Mouse (Mus musculus) frontal cortex, adult (tissue): ENCODE results near the gene Gnao1.

Experiments
- ATAC-seq: cut with Nextera tagmentation; 2 replicates; pipeline ENCODE4 v1.9.2; 2017; ENCODE audit warnings: mild to moderate bottlenecking, moderate library complexity, mixed read lengths; ENCODE audit not compliant: low TSS enrichment

The Gnao1 gene

DNA sequence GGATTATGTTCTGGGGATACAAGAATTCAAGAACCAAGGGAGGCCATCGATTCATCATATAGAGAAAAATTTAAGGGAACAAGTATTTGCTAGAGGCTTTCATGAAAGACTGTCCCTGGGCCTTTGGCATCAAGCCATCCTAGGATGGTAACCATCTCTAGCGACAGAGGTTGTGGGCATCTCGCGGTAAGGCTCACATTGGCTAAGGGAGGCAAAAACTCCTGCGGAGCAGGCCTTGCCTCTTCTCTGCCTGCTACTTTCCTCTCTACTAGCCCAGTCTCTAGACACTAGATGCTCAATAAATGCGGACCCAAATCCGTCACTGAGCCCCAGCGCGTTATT is at the start of gene Gnao1:
Gene Gnao1 (plus strand): TSS at position 281 of the 342 bp plus-strand sequence.
- ATAC-seq = no peak; the same call in 1 of the 2 replicates

DNA sequence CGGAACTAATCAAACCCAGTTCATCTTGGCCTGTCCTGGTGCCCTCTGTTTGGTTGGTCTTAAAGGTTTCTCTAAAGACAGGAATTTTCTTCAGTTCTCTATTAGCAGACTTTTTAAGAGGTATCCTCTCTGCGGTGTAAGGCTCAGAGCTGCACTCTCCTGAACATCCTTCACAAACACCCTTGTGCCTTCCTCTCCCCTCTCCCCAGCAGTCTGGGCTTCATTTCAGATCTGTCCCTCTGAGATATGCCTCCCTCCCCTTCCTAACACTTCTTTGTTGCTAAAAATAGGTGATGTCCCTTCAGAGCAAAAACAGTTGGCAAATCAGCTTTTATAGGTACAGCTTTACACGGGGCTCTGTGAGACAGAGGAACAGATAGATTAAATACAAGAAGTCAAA is 32.2 kb upstream of the Gnao1 start:
- ATAC-seq = peak; percentile 65

DNA sequence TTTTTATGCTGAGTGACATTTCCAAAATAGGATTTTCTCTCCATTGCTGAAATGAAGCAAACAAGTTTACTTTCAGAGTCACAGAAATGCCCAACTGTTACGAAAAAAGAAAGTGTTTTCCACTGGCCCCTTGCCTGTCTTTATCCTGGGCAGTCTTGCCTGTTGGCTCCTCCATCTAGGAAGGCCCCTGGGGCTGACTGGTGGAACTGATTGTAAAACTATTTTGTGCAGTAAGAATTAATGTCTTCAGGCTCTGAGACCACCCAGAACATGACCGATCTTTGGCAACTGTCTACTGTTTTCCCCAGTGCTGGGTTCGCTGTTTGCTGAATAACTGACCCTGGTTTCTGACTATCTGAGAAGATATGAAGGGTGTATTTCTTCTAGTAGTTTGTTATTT is 540 bp upstream of the Gnao1 start:
- no peak for ATAC-seq

DNA sequence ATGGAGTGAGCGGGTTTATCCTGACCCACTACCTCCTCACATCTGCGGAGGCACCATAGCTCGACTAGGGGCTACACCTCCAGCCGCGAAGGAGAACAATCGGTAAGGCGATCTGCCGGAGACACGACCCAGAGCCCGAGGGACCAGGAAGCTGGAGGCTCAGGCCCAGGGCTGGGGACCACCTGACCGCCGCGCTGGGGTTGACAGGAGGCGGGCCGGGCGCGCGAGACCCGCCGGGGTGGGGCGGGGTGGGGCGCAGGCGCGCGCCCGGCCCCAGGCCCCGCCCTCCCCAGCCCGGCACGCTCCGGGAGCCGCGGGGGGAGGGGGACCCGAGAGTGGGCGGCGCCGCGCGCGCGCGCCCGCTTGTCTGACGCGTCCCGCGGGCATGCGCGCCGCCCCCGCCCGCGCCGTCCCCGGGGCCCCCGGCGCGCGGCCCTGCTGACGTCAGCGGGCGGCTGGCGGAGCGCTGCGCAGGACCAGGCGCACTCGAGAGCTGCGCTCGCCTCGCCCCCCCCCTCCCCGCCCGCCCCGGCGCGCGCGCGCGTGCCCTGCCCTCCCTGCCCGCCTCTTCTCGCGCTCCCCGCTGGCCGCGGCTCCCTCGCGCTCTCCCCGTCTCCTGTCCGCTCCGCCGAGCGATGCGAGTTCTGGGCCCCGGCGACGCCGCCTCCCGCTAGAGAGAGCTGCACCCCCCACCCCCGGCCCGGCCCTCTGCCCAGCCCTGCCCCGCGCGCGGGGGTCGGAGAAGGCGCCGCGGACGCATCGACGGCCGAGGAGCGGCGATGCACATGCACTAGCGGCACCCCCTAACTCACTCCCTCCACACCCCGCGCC is 477 bp downstream of the Gnao1 start:
- ATAC-seq = peak; percentile 56

DNA sequence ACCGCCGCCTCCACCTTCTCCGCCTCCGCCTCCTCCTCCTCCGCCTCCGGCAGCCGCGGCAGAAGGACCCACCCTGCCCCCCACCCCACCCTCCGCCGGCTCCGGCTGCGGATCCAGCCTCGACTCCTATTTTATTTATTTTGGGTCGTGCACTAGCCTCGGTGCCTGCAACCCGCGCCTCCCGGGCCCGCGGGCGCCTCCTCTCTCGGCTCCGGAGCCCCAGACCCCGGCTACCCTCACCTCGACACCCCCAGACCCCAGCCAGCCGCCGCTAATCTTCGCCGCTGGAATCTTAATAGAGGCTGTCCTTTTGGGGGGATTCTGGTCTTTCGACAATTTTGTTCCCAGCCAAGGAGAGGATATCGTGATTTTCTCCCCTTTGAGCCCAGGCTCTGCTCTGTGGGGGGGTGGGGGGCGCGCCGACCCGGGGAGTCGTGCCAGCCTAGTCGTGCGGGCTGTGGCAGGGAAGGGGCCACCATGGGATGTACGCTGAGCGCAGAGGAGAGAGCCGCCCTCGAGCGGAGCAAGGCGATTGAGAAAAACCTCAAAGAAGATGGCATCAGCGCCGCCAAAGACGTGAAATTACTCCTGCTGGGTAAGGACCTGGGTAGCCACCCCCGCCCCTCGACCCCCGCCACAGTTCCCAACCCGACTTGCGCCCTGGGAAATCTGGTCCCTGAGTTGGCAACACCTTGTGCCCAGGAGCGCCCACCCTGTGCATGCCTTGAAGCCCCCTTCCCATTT is 1.3 kb downstream of the Gnao1 start:
- no peak; the same call in 1 of the 2 replicates for ATAC-seq

DNA sequence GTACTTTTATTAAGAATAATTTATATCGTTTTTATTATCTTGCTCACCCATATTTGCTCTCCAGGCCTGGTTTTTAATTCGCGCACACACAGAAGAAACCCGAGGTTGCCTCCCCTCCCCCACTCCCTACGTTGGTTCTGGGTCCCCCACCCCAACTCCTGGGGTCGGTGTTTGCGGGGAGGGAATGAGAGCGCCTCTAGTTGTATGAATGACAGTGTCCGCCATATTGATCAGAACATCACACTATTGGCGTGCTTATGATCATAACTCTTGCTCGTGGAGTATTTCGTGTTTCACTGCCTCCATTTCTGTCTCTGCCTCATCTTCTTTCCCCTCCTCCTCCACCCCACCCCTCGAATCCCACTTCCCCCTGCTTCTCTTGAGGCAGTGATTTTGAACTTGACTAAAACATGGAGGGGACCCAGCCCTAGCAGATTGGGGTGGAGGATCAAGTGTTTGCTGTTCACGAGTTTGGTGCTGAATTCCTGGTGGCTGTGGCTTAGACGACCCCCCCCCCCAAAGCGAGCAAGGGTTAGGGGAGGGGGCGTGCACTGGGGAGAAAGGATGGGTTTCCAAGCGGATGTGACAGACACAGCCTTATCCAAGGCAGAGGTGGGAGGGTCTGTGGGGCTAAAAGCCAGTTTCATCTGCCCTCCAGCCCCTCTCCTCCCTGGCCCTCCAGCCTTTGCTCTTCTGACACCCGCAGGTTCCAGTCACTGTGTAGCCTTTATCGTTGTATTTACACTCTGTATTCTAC is 2.1 kb downstream of the Gnao1 start:
- no peak for ATAC-seq

DNA sequence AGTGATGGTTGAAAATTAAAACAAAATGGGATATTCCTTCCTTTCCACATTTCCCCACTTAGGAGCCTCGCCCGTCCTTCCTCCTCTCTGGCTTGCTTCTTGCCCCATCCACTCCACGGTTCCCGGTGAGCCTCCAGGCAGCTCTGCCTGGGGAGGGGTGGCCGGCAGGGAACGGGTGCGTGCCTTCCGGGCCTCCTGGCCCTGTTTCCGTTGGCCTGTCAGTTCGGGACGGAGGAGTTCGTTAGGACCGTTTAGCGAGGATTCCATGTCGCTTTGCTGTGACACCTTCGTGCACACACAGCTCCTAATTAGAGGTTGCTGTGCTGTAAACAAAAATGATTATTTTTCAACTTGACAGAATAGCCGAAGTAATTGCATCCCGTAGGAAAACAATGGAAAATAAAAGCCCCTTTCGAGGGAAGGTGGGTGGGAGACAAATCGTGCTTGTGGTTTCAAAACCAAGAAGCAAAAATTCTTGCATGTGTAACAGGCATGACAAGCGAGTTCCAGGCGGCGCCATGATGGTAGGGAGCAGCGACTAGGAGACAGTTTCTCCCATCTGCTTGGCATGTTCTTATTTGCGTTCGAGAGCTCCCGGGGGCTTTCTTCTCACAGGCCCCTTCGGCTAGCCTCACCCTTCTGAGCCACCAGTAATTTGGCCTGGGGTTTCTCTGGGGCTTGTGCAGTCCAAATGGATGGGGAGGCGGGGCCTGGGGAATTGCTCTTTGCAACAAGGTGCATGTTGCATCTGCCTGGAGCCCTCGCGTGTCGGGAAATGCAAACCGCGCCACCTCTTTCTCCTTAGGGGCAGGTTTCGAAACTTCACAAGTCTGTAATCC is 3.0 kb downstream of the Gnao1 start:
- ATAC-seq = peak; percentile 7

DNA sequence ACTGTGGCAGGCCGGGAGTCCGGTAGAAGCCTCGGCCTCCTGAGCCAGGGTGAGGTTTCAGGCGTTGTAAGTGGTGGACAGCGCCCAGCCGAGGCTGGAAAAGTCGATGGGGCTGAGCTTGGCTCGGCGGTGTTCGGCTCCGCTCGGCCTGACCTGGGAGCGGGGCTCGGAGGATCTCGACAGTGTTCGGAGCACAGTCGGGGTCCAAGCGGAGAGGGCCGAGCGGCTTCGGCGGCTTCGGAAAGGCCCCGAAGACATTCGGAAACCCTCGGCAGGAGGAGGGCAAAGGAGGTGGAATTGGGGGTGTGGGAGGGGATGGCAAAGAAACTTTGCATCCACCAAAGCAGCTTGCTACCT is 3.6 kb downstream of the Gnao1 start:
- ATAC-seq = peak; percentile 21

DNA sequence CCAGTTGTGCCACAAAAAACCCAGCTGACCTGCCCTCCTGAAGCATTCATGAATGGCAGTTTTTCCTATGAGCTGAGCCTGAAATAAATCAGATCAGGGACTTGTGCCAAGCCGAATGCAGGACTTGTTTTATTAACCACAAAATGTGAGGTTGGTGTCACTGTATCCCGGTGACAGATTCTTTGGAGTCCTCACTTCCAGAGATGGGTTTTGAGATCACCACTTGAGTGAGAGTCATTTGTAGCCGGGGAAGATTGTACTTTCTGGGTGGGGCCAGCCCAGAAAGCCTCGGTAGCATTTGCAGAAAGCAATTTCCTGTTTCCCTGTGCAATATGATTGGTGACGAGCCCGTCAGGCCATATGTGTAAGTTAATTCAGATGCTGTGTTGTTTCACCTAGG is 4.5 kb downstream of the Gnao1 start:
- no peak for ATAC-seq

DNA sequence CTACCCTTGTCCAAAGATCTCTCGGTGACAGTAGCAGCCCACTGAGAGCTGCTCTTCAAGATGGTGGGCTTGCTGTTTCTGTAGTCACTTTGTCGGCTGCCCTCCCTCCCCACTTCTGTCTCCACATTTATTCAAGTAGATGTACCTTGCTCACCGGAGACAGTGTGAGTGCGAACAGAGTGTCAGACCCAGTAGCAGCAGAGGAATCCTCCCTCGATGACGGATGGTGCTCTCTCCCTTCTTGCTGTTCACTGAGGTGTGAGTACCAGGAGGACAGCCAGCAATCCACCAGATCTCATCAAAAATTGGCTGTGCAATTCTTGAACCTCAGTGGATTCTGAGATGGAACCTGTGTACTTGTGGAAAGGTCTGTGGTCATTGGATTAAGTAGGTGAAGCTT is 6.5 kb downstream of the Gnao1 start:
- ATAC-seq = no peak

DNA sequence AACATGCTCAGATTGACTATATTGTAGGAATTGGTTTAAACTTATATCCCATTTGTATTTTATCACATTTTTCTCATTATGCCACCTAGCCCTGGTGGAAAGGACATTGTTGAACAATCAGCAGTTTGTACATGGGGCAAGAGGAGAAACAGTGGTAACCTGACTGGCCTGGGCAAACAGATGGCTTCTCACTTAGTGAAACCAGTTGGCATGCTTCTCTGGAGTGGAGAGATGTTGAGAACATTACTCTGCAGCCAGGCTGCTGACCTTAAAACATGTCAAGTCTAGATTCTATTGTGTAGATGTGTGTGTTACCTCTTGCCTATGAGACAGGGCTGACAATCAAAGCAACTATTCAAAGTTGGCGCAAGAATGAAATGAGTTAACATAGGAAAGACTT is 7.6 kb downstream of the Gnao1 start:
- ATAC-seq = no peak

DNA sequence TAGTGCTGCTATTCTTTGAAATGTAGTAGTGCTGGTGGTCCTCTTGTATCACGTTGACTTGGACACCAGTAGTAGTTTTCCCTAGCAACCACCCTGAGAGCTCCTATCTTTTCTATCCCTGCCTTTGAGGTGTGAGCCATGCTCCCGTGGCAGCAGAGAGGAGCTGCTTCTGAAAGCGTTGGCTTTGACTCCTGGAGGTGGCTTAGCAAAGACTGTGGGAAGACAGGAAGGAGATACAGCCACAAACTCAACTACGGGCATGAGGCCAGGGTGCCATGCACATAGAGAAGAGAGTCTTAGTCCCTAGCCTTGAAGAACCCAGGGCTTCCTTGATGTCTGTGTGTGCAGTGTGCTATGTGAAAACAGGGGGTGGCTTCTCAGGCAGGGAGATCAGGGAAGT is 10.2 kb downstream of the Gnao1 start:
- peak; percentile 54 for ATAC-seq

DNA sequence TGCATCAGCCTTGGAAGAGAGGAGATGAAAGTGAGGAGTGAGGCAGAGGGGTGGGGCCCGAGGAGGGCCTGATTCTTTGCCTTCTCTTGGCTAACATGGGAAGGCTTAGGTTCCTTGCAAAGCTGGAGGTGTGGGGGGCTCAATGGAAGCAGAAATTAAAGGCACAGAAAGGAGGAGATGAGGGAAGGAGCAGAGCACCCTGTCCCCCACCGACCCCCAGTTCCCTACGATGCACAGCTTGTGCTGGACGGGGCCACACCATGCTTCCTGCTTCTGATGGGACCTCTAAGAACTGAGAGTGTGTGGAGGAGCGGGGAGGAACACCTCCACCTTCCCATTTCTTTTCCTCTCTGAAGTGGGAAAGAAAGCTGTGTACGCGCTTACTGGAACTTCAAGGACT is 11.6 kb downstream of the Gnao1 start:
- no peak for ATAC-seq

DNA sequence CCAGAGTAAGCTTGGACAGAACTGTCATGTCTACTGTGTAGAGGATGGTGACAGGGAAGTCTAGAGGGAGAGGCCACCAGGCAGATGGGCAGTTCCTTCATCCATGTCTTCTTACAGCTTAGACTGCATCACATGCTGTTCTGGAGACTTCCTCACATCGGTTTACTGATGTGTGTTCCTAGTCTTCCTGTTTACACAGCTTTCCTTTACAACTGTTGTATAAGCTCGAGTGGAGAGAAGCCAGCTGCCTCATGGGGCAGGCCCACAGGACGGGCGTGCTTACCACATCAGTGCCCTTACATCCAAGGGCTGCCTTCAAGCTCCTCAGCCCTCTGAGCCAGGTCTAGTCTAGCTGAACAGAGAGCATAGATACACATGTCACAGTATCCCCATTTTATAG is 15.6 kb downstream of the Gnao1 start:
- peak; percentile 11; the same call in 1 of the 2 replicates for ATAC-seq

DNA sequence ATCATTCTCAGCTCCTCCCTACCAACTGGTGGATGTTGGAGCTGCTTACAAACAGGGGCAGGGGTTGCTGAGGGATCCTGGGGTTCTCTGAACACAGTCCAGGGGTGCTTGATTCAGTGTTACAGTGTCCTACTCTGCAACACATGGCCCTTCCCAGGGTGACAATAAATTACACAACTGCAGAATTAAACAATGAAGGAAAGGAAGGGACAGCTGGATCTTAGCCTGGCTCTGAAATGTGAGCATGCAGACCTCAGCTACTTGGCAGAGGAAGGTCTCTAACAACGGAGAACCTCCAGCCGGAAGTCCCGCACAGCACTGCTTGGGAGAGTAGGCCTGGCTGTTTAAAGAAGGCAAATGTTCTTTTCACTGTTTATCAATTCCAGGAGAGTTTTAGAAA is 20.9 kb downstream of the Gnao1 start:
- ATAC-seq = peak; percentile 20; the same call in 1 of the 2 replicates

DNA sequence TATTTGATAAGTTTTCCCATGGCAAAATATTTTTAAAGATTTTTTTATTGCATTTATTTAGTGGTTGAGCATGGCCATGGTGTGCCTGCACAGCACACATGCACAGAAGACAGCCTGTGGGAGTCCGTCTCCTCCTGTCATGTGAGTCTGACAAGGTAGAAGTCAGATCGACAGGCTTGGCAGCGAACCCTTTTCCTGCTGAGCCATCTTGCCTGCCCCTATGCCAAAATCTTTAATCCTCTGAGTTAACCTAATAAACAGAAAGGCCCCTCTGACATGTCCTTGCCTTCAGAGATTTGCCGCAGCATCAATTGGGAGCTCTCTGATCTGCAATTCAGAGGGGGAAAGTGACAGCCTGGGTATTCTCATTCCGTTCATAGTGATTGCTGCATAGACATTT is 26.0 kb downstream of the Gnao1 start:
- no peak for ATAC-seq

DNA sequence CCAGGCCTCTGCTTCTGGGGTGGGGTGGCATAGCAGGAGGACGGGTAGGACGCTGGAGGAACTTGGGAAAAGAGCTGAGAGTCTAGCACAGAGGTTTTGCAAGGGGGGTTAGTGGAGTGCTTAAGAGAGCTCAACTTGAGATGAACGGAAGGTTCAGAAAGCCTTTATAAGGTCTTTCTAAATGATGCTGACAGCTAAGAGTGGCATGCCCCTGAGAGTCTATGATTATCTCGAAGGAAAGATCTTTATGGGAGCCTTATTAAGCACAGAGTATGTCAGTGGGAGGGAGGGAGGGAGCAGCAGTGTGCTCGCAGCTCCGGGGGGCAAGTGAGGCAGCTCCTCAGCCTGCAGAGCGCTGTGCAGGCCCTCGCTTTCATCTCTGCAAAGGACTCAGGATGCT is 29.3 kb downstream of the Gnao1 start:
- no peak for ATAC-seq

DNA sequence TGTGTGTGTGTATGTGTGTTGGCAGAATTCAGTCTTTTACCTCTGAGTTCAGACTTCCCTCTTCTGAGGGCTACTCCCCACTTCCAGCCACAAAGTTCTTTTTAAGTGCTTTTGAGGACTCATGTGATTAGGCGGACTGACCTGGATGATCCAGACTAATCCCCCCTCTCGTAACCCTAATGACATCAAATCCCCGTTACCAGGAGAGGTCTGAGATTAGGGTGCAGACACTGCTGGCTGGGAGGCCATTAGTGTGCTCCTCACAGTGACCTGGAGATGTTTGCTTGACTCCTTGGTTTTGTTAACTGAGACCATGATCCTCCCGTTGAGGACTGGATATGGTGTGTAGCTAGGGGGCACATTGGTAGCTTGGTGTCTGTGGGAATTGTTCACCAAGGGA is 30.7 kb downstream of the Gnao1 start:
- ATAC-seq = no peak

DNA sequence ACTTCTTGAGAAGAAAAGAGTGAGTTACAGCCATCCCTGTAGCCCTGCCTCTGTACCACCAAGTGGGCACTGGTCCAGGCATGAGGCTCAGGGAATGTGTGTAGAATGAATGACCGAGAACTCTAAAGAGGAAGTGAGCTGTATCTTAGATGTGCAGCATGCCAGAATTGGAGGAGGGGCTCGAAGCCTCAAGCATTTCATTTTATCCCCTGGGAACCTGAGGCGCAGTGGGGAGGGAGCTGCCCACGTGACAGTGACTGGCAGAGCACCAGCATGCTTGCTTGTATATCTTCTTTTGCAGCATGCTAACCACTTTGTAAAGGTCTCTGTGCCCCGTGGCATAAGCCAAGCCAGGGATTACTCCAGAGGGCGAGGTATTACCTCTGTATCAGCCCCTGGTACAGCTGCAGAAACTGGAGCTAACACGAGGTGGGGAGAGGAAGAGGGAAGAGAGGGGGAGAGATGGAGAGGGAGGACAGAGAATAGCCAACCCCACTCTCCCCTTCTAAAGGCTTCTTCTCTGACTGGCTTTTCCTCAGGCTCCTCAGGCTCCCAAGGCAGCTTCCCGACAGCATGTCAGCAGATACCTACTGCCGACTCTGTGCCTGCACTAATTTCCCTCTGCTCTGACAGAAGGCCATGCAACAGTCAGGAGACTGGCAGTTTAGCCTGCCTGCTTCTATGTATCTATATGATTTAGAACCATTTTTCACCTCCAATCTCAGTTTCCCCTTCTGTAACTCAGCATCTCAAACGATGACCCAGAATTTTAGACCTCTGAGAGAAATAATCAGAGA is 31.4 kb downstream of the Gnao1 start:
- ATAC-seq = peak; percentile 26

DNA sequence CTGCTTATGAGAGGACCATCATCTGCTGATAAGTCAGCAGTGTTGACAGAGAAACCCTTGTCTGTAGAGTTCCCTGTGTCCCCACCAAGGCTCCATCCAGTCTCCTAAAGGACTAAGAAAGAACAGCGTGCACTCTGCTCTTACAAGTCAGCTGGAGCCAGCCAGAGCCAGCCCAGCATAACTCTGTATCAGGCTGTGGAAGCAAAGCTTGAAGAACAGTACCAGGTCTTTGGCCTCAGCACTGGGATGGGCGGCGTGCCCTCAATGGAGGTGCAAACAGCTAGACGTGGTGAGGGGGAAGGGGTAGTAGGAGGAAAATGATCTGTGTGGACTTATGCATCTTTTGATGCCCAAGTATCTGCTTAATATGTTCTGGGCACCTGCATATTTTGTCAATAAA is 32.8 kb downstream of the Gnao1 start:
- ATAC-seq = no peak
